8 mouse cellular contexts compared by ENCODE assay signal in the genomic region with DNA sequence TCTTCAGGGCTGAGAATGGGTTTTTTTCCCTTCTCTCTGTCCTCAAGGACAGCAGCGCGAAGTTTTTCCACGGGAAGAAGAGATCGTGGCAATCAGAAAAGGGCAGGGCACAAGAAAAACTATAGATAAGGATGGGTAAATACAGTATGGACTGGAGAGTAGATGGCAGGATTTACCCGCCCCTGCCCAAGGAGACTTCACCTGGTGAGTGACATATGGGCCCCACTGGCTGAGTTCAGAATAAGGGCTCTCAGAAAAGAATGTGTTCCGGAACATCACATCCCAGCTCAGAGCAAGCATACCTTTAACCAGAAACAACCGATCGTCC. TPM values are rescaled to one million over a fixed set of nuclear protein-coding genes. Genes with fewer than 3 reads are reported as not detected.
DNase-seq lines count a peak whose midpoint lies in the region; ATAC-seq and TF ChIP-seq lines count a peak whose summit lies in the region.

No protein-coding gene starts in this region.

- peak overlapping the region; percentile 71 for H3K9ac ChIP-seq in embryonic facial prominence, embryonic 12.5 days
- peak overlapping the region; percentile 90 for H3K9ac ChIP-seq in intestine, embryonic 16.5 days (ENCODE audit: low read depth, low read length)
- H3K9ac ChIP-seq in neural tube, embryonic 13.5 days = peak overlapping the region; percentile 86

- H3K27ac ChIP-seq in left cerebral cortex, adult 2 months = peak overlapping the region; percentile 91
- 0 out of 2 replicates have a peak overlapping the region, but pooled peaks have one; percentile 63 for H3K27ac ChIP-seq in embryonic facial prominence, embryonic 12.5 days
- H3K27ac ChIP-seq in intestine, embryonic 16.5 days (ENCODE audit: low read length) = 0 out of 2 replicates have a peak overlapping the region, but pooled peaks have one; percentile 24
- H3K27ac ChIP-seq in neural tube, embryonic 13.5 days (replicated peaks) = 0 out of 2 replicates have a peak overlapping the region, but pooled peaks have one; percentile 33

- no peak for TF ChIP-seq CTCF in left cerebral cortex, adult 2 months (IDR thresholded peaks at IDR 0.05)

- H3K27me3 ChIP-seq in embryonic facial prominence, embryonic 12.5 days = no peaks in the 10 kb centered on the region
- no peaks in the 10 kb centered on the region for H3K27me3 ChIP-seq in intestine, embryonic 16.5 days (replicated peaks; ENCODE audit: control insufficient read depth, insufficient read depth, low read length)
- H3K27me3 ChIP-seq in neural tube, embryonic 13.5 days = 0 out of 2 replicates have a peak, but pooled peaks cover 6% of the 10 kb centered on the region

- intact Hi-C loops in left cerebral cortex, adult 2 months (cut with DNase I) = loop anchor here (1.0 to 10.0 kb wide), 7 partner anchors 53 to 483 kb away; partner anchors contain the start of gene Zdhhc14

- DNase-seq in left cerebral cortex, adult 2 months (ENCODE audit: extremely low spot score in 1 of 2, low spot score in 2 of 2) = no peak
- DNase-seq in left cerebral cortex, adult 11 months (ENCODE audit: low spot score) = no peak
- no peak for DNase-seq in spleen, postnatal 36 days (ENCODE audit: low spot score in 2 of 2)
- DNase-seq in cerebellum, adult 11-12 months = no peak
- no peak for DNase-seq in frontal cortex, postnatal 10 days (ENCODE audit: low spot score in 2 of 2)

- peaks cover 5% of the 10 kb centered on the region; the same call in 1 of the 2 replicates for H3K36me3 ChIP-seq in embryonic facial prominence, embryonic 12.5 days
- no peaks in the 10 kb centered on the region; the same call in 1 of the 2 replicates for H3K36me3 ChIP-seq in intestine, embryonic 16.5 days (ENCODE audit: control insufficient read depth, insufficient read depth, low read length)
- H3K36me3 ChIP-seq in neural tube, embryonic 13.5 days = no peaks in the 10 kb centered on the region

- WGBS in embryonic facial prominence, embryonic 12.5 days = under 1% methylated on average over 8 of the region's 8 CpGs
- WGBS in intestine, embryonic 16.5 days = under 1% methylated on average over 8 of the region's 8 CpGs
- WGBS in neural tube, embryonic 13.5 days = 0% methylated on average over 8 of the region's 8 CpGs

- H3K4me3 ChIP-seq in left cerebral cortex, adult 2 months = peak overlapping the region; percentile 60
- H3K4me3 ChIP-seq in embryonic facial prominence, embryonic 12.5 days = peak overlapping the region; percentile 48
- peak overlapping the region; percentile 73 for H3K4me3 ChIP-seq in intestine, embryonic 16.5 days (ENCODE audit: low read length)
- peak overlapping the region; percentile 72 for H3K4me3 ChIP-seq in neural tube, embryonic 13.5 days

- H3K4me2 ChIP-seq in embryonic facial prominence, embryonic 12.5 days (replicated peaks) = peak overlapping the region; percentile 56
- H3K4me2 ChIP-seq in intestine, embryonic 16.5 days (ENCODE audit: low read depth, low read length) = peak overlapping the region; percentile 77
- peak overlapping the region; percentile 87 for H3K4me2 ChIP-seq in neural tube, embryonic 13.5 days

- peaks cover 6% of the 10 kb centered on the region; the same call in 1 of the 2 replicates for H3K4me1 ChIP-seq in embryonic facial prominence, embryonic 12.5 days
- H3K4me1 ChIP-seq in intestine, embryonic 16.5 days (ENCODE audit: control insufficient read depth, insufficient read depth, low read length) = peaks cover 6% of the 10 kb centered on the region; the same call in 1 of the 2 replicates
- H3K4me1 ChIP-seq in neural tube, embryonic 13.5 days (replicated peaks) = peaks cover 32% of the 10 kb centered on the region

- no peaks in the 10 kb centered on the region for H3K9me3 ChIP-seq in embryonic facial prominence, embryonic 12.5 days
- no peaks in the 10 kb centered on the region for H3K9me3 ChIP-seq in intestine, embryonic 16.5 days (ENCODE audit: control insufficient read depth, low read length)
- H3K9me3 ChIP-seq in neural tube, embryonic 13.5 days = no peaks in the 10 kb centered on the region

- ATAC-seq in embryonic facial prominence, embryonic 12.5 days (ENCODE audit: insufficient number of reproducible peaks, insufficient read depth, low FRiP score, low TSS enrichment) = no peak
- peak; percentile 26 for ATAC-seq in intestine, embryonic 16.5 days
- ATAC-seq in neural tube, embryonic 13.5 days (ENCODE audit: low read depth) = peak; percentile 40; the same call in 1 of the 2 replicates

RNA-seq across cellular contexts. Expression of gene Tmem242, which starts 0.3 kb away (rescaled TPM):
- total RNA-seq in left cerebral cortex, adult 2 months (2021) = 10 to 100 TPM; 80.8 to 84.0 TPM
- polyA plus RNA-seq in embryonic facial prominence, embryonic 12.5 days (2016; fragmentation: Nextera tagmentation; extraction: Ambion mirVana) = 131 and 147 TPM in 2 replicates
- 121 and 132 TPM in 2 replicates for polyA plus RNA-seq in intestine, embryonic 16.5 days (2015; fragmentation: Nextera tagmentation; extraction: Ambion mirVana)
- 98.1 and 119 TPM in 2 replicates for polyA plus RNA-seq in neural tube, embryonic 13.5 days (2015; fragmentation: Nextera tagmentation; extraction: Ambion mirVana)

RNA-seq across cellular contexts. Expression of gene Ldhal6b, which starts 21.2 kb away (rescaled TPM):
- 1 to 10 TPM in 1 of 2 experiments, under 1 TPM in 1; 0.38 to 1.8 TPM for total RNA-seq in left cerebral cortex, adult 2 months (2021)
- polyA plus RNA-seq in embryonic facial prominence, embryonic 12.5 days (2016; fragmentation: Nextera tagmentation; extraction: Ambion mirVana) = 0.18 TPM in 1 of 2 replicates, not detected in the other
- 0.11 TPM in 1 of 2 replicates, not detected in the other for polyA plus RNA-seq in intestine, embryonic 16.5 days (2015; fragmentation: Nextera tagmentation; extraction: Ambion mirVana)
- polyA plus RNA-seq in neural tube, embryonic 13.5 days (2015; fragmentation: Nextera tagmentation; extraction: Ambion mirVana) = 0.13 TPM in 1 of 2 replicates, not detected in the other

RNA-seq across cellular contexts. Expression of gene Zdhhc14, which starts 52.6 kb away (rescaled TPM):
- 10 to 100 TPM; 44.9 to 46.8 TPM for total RNA-seq in left cerebral cortex, adult 2 months (2021)
- 3.8 and 4.0 TPM in 2 replicates for polyA plus RNA-seq in embryonic facial prominence, embryonic 12.5 days (2016; fragmentation: Nextera tagmentation; extraction: Ambion mirVana)
- polyA plus RNA-seq in intestine, embryonic 16.5 days (2015; fragmentation: Nextera tagmentation; extraction: Ambion mirVana) = 0.48 and 0.83 TPM in 2 replicates
- polyA plus RNA-seq in neural tube, embryonic 13.5 days (2015; fragmentation: Nextera tagmentation; extraction: Ambion mirVana) = 6.9 and 8.4 TPM in 2 replicates

Comparison
In these comparisons a context has a peak if more than half of its experiments do, and no peak if none do; other contexts are left out.
1. H3K27ac ChIP-seq: peak in every context shown above with its lines; median percentile 91 in left cerebral cortex, adult 2 months; 63 in embryonic facial prominence, embryonic 12.5 days; 33 in neural tube, embryonic 13.5 days; 24 in intestine, embryonic 16.5 days.